Mouse (Mus musculus) liver, postnatal 0 days (tissue): ENCODE results near the gene Olfr788. TPM values are rescaled to one million over a fixed set of nuclear protein-coding genes. Genes with fewer than 3 reads are reported as not detected.

Experiments used
- ATAC-seq: fragments of 200-750 bp; cut with Nextera tagmentation; 2 replicates; pipeline ENCODE4 v1.8.0; 2017; ENCODE audit warnings: mild to moderate bottlenecking, moderate library complexity
- DNase-seq: peaks from one replicate; pipeline ENCODE4 v3.0.0-alpha.2; 2016
- H3K27ac ChIP-seq: fragments of 300-500 bp; sonication (generic); 2 replicates; pipeline ENCODE4 v1.5.1; 2014; ENCODE audit warnings: antibody characterized with exemption, moderate library complexity, mild to moderate bottlenecking, low read depth
- H3K27me3 ChIP-seq: fragments of 300-500 bp; sonication (generic); 2 replicates; pipeline ENCODE4 v1.6.1; 2014; ENCODE audit warnings: low read length, control low read depth, mixed read lengths; ENCODE audit not compliant: insufficient read depth
- H3K36me3 ChIP-seq: fragments of 300-500 bp; sonication (generic); replicated peaks from 2 replicates; pipeline ENCODE4 v1.6.1; 2014; ENCODE audit warnings: mild to moderate bottlenecking, control low read depth, low read length, moderate library complexity, mixed read lengths; ENCODE audit not compliant: insufficient read depth
- H3K4me1 ChIP-seq: fragments of 300-500 bp; sonication (generic); 2 replicates; pipeline ENCODE4 v1.6.1; 2014; ENCODE audit warnings: antibody characterized with exemption, mild to moderate bottlenecking, control low read depth; ENCODE audit not compliant: insufficient read depth
- H3K4me2 ChIP-seq: fragments of 300-500 bp; sonication (generic); 2 replicates; pipeline ENCODE4 v1.6.1; 2014; ENCODE audit warnings: low read depth, mild to moderate bottlenecking, low read length, moderate library complexity, mixed read lengths
- H3K4me3 ChIP-seq: fragments of 300-500 bp; sonication (generic); 2 replicates; pipeline ENCODE4 v1.5.1; 2014; ENCODE audit warnings: low read depth, low read length
- H3K9ac ChIP-seq: fragments of 300-500 bp; sonication (generic); replicated peaks from 2 replicates; pipeline ENCODE4 v1.6.1; 2014; ENCODE audit warnings: mild to moderate bottlenecking, moderate library complexity
- H3K9me3 ChIP-seq: fragments of 300-500 bp; sonication (generic); 2 replicates; pipeline ENCODE4 v1.6.1; 2016; ENCODE audit warnings: mild to moderate bottlenecking, control low read depth, low read length, mixed read lengths
- CTCF ChIP-seq: sonication (generic); IDR thresholded peaks from 2 replicates; pipeline ENCODE4 v1.5.1; 2016; ENCODE audit warnings: antibody characterized with exemption, low read depth
- EP300 ChIP-seq: IDR thresholded peaks from 2 replicates; pipeline ENCODE4 v1.6.1; 2016; ENCODE audit warnings: antibody characterized with exemption, low read depth, mild to moderate bottlenecking
- WGBS: fragments of 180-500 bp; shearing (Covaris S2); extraction: QIAGEN DNeasy Blood & Tissue Kit; methylation state at CpG from one replicate; pipeline ENCODE4 v1.1.7; 2014; ENCODE audit not compliant: insufficient replicate concordance; 5-methylcytosine and 5-hydroxymethylcytosine counted together
- polyA plus RNA-seq: library from polyadenylated mRNA; unstranded; fragments of >200 nt; fragmentation: Nextera tagmentation; extraction: Ambion mirVana; gene quantifications from 2 replicates; pipeline ENCODE4 v1.2.1, GENCODE M21; 2015

The Olfr788 gene
- polyA plus RNA-seq, 1 experiment from 2014 or later = not detected

- no peak for ATAC-seq
- no peaks in the 10 kb centered on the region for H3K36me3 ChIP-seq
- H3K9ac ChIP-seq = no peak within 1 kb of the TSS
- H3K4me2 ChIP-seq = no peak within 1 kb of the TSS
- H3K27me3 ChIP-seq = no peaks in the 10 kb centered on the region
- TF ChIP-seq CTCF = no peak
- no peak for TF ChIP-seq EP300
- DNase-seq = no peak
- H3K9me3 ChIP-seq = no peaks in the 10 kb centered on the region
- H3K4me1 ChIP-seq = no peaks in the 10 kb centered on the region
- H3K4me3 ChIP-seq = no peak within 1 kb of the TSS
- H3K27ac ChIP-seq = no peak within 1 kb of the TSS
These were observed 27.4 kb downstream of the Olfr788 start, which contains the start of gene Olfr790 for GRCm38 (mm10) chr10:129498192-129498591. Gene Olfr790 (plus strand): TSS chr10:129498492.

DNA sequence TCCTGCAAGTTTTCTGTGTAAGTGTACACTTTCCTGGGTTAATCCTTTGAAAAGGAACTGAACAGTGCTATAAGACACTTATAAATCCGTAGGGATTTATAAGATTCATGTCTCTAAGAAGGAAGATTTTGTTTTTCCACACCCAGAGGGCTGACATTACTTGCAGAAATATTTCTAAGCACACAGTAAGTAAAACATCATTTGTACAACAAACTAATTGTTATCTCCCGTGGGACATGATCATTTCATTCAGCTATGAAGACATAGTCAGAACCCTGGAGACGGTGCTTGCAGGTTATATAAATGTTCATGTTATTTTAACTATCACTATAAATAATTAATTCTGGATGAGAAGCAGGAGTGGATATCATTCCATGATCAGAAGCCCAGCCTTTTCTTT lies 50.7 kb downstream of the Olfr788 start, which contains the start of gene Olfr791:
TSS of gene Olfr791 (plus strand) at position 301 of the 400 bp plus-strand sequence.
- H3K27ac ChIP-seq = no peak within 1 kb of the TSS
- TF ChIP-seq CTCF (no peak), EP300 (no peak)
- 52% methylated on average over 3 of the region's 3 CpGs for WGBS
- H3K4me3 ChIP-seq = no peak within 1 kb of the TSS
- H3K9ac ChIP-seq = no peak within 1 kb of the TSS
- H3K27me3 ChIP-seq = no peaks in the 10 kb centered on the region
- H3K9me3 ChIP-seq = no peaks in the 10 kb centered on the region
- no peaks in the 10 kb centered on the region for H3K4me1 ChIP-seq
- no peak within 1 kb of the TSS for H3K4me2 ChIP-seq
- ATAC-seq = no peak
- no peak for DNase-seq
- no peaks in the 10 kb centered on the region for H3K36me3 ChIP-seq

Other genes starting within 250 kb of the Olfr788 start
- gene Olfr774, start 234.8 kb upstream of the Olfr788 start, polyA plus RNA-seq = not detected in 2 replicates
- gene Olfr775, start 222.6 kb upstream of the Olfr788 start, polyA plus RNA-seq = not detected in 2 replicates
- gene Olfr776, start 211.9 kb upstream of the Olfr788 start, polyA plus RNA-seq = not detected in 2 replicates
- gene Olfr777, start 199.5 kb upstream of the Olfr788 start, polyA plus RNA-seq = not detected in 2 replicates
- not detected in 2 replicates for gene Olfr780, start 152.9 kb upstream of the Olfr788 start, polyA plus RNA-seq
- gene Olfr781, start 142.1 kb upstream of the Olfr788 start, polyA plus RNA-seq = not detected in 2 replicates
- not detected in 2 replicates for gene Olfr782, start 122.1 kb upstream of the Olfr788 start, polyA plus RNA-seq
- not detected in 2 replicates for gene Olfr784, start 86.9 kb upstream of the Olfr788 start, polyA plus RNA-seq
- gene Olfr785, start 65.6 kb upstream of the Olfr788 start, polyA plus RNA-seq = not detected in 2 replicates
- not detected in 2 replicates for gene Olfr786, start 43.7 kb upstream of the Olfr788 start, polyA plus RNA-seq
- not detected in 2 replicates for gene Olfr787, start 9.1 kb upstream of the Olfr788 start, polyA plus RNA-seq
- not detected in 2 replicates for gene Olfr789, start 13.8 kb downstream of the Olfr788 start, polyA plus RNA-seq
- not detected in 2 replicates for gene Olfr790, start 27.5 kb downstream of the Olfr788 start, polyA plus RNA-seq
- not detected in 2 replicates for gene Olfr791, start 50.8 kb downstream of the Olfr788 start, polyA plus RNA-seq
- not detected in 2 replicates for gene Olfr792, start 68.2 kb downstream of the Olfr788 start, polyA plus RNA-seq
- not detected in 2 replicates for gene Olfr794, start 96.7 kb downstream of the Olfr788 start, polyA plus RNA-seq
- gene Olfr796, start 141.6 kb downstream of the Olfr788 start, polyA plus RNA-seq = not detected in 2 replicates
- gene Olfr798, start 156.9 kb downstream of the Olfr788 start, polyA plus RNA-seq = not detected in 2 replicates
- not detected in 2 replicates for gene Olfr799, start 166.5 kb downstream of the Olfr788 start, polyA plus RNA-seq
- not detected in 2 replicates for gene Olfr800, start 186.7 kb downstream of the Olfr788 start, polyA plus RNA-seq
- not detected in 2 replicates for gene Olfr801, start 202.9 kb downstream of the Olfr788 start, polyA plus RNA-seq
- gene Olfr802, start 217.2 kb downstream of the Olfr788 start, polyA plus RNA-seq = not detected in 2 replicates
- gene Olfr803, start 223.3 kb downstream of the Olfr788 start, polyA plus RNA-seq = not detected in 2 replicates
- gene Olfr804, start 232.2 kb downstream of the Olfr788 start, polyA plus RNA-seq = not detected in 2 replicates